Mouse (Mus musculus): Measurements from ENCODE around the gene Arhgef38. TPM values are rescaled to one million over a fixed set of nuclear protein-coding genes. Genes with fewer than 3 reads are reported as not detected.

The Arhgef38 gene
- not detected in 2 replicates for polyA plus RNA-seq (2011; ENCODE audit: insufficient read depth, insufficient read length, low read depth, missing spikeins)

- H3K27me3 ChIP-seq (ENCODE audit: control insufficient read depth, insufficient read depth, low read length, poor library complexity, severe bottlenecking) = no peaks in the 10 kb centered on the region
- no peaks in the 10 kb centered on the region for H3K36me3 ChIP-seq (ENCODE audit: control insufficient read depth, insufficient read depth, low read length, poor library complexity, severe bottlenecking)
- H3K9me3 ChIP-seq (replicated peaks; ENCODE audit: control insufficient read depth, insufficient read depth, low read length, poor library complexity, severe bottlenecking) = no peaks in the 10 kb centered on the region
- no peak within 1 kb of the TSS for H3K27ac ChIP-seq (ENCODE audit: insufficient read depth, low read length)
- no peaks in the 10 kb centered on the region for H3K4me1 ChIP-seq (ENCODE audit: control insufficient read depth, insufficient read depth, low read length)
- H3K4me3 ChIP-seq (ENCODE audit: low read depth, low read length) = peak within 1 kb of the TSS; percentile 31; the same call in 1 of the 2 replicates
- H3K9ac ChIP-seq (ENCODE audit: low read depth, poor library complexity, severe bottlenecking) = no peak within 1 kb of the TSS
- TF ChIP-seq POLR2A (IDR thresholded peaks at IDR 0.05; ENCODE audit: insufficient read depth, low read length) (no peak), CTCF (IDR thresholded peaks at IDR 0.05; ENCODE audit: low read depth, low read length) (no peak)
Measured at GRCm38 (mm10) chr3:133234821-133235295, at the start of gene Arhgef38. Arhgef38 (minus strand) TSS chr3:133234949.

- TF ChIP-seq CTCF (IDR thresholded peaks at IDR 0.05; ENCODE audit: low read depth, low read length) (no peak), POLR2A (IDR thresholded peaks at IDR 0.05; ENCODE audit: insufficient read depth, low read length) (no peak), EP300 (IDR thresholded peaks at IDR 0.05; ENCODE audit: insufficient read depth, low read depth, low read length) (no peak)
- H3K9ac ChIP-seq (ENCODE audit: low read depth, poor library complexity, severe bottlenecking) = no peak overlapping the region
- H3K27ac ChIP-seq (ENCODE audit: insufficient read depth, low read length) = no peak overlapping the region
- H3K4me1 ChIP-seq (ENCODE audit: control insufficient read depth, insufficient read depth, low read length) = no peaks in the 10 kb centered on the region
- H3K9me3 ChIP-seq (replicated peaks; ENCODE audit: control insufficient read depth, insufficient read depth, low read length, poor library complexity, severe bottlenecking) = no peaks in the 10 kb centered on the region
- no peaks in the 10 kb centered on the region for H3K27me3 ChIP-seq (ENCODE audit: control insufficient read depth, insufficient read depth, low read length, poor library complexity, severe bottlenecking)
- no peak overlapping the region for H3K4me3 ChIP-seq (ENCODE audit: low read depth, low read length)
- no peaks in the 10 kb centered on the region for H3K36me3 ChIP-seq (ENCODE audit: control insufficient read depth, insufficient read depth, low read length, poor library complexity, severe bottlenecking)
Measured at GRCm38 (mm10) chr3:133271887-133272286, 37.1 kb upstream of the Arhgef38 start.

- no peaks in the 10 kb centered on the region for H3K9me3 ChIP-seq (replicated peaks; ENCODE audit: control insufficient read depth, insufficient read depth, low read length, poor library complexity, severe bottlenecking)
- no peaks in the 10 kb centered on the region for H3K36me3 ChIP-seq (ENCODE audit: control insufficient read depth, insufficient read depth, low read length, poor library complexity, severe bottlenecking)
Measured at GRCm38 (mm10) chr3:133258860-133259259, 24.1 kb upstream of the Arhgef38 start.

GRCm38 (mm10) chr3:133255842-133256241, 21.1 kb upstream of the Arhgef38 start:
- no peaks in the 10 kb centered on the region for H3K4me1 ChIP-seq (ENCODE audit: control insufficient read depth, insufficient read depth, low read length)
- H3K9ac ChIP-seq (ENCODE audit: low read depth, poor library complexity, severe bottlenecking) = no peak overlapping the region
- TF ChIP-seq POLR2A (IDR thresholded peaks at IDR 0.05; ENCODE audit: insufficient read depth, low read length) = no peak
- TF ChIP-seq CTCF (IDR thresholded peaks at IDR 0.05; ENCODE audit: low read depth, low read length) = no peak
- TF ChIP-seq EP300 (IDR thresholded peaks at IDR 0.05; ENCODE audit: insufficient read depth, low read depth, low read length) = no peak
- H3K27ac ChIP-seq (ENCODE audit: insufficient read depth, low read length) = no peak overlapping the region
- no peaks in the 10 kb centered on the region for H3K27me3 ChIP-seq (ENCODE audit: control insufficient read depth, insufficient read depth, low read length, poor library complexity, severe bottlenecking)
- no peak overlapping the region for H3K4me3 ChIP-seq (ENCODE audit: low read depth, low read length)
- H3K36me3 ChIP-seq (ENCODE audit: control insufficient read depth, insufficient read depth, low read length, poor library complexity, severe bottlenecking) = no peaks in the 10 kb centered on the region
- H3K9me3 ChIP-seq (replicated peaks; ENCODE audit: control insufficient read depth, insufficient read depth, low read length, poor library complexity, severe bottlenecking) = no peaks in the 10 kb centered on the region

More at GRCm38 (mm10) chr3:133258860-133259259, 24.1 kb upstream of the Arhgef38 start:
- Histone ChIP-seq H3K4me1 (ENCODE audit: control insufficient read depth, insufficient read depth, low read length) (no peaks in the 10 kb centered on the region), H3K27me3 (ENCODE audit: control insufficient read depth, insufficient read depth, low read length, poor library complexity, severe bottlenecking) (no peaks in the 10 kb centered on the region), H3K27ac (ENCODE audit: insufficient read depth, low read length) (no peak overlapping the region), H3K9ac (ENCODE audit: low read depth, poor library complexity, severe bottlenecking) (no peak overlapping the region), H3K4me3 (ENCODE audit: low read depth, low read length) (no peak overlapping the region)
- TF ChIP-seq CTCF (IDR thresholded peaks at IDR 0.05; ENCODE audit: low read depth, low read length) (no peak), POLR2A (IDR thresholded peaks at IDR 0.05; ENCODE audit: insufficient read depth, low read length) (no peak), EP300 (IDR thresholded peaks at IDR 0.05; ENCODE audit: insufficient read depth, low read depth, low read length) (no peak)

GRCm38 (mm10) chr3:133244027-133244426, 9.3 kb upstream of the Arhgef38 start:
- no peak overlapping the region for H3K27ac ChIP-seq (ENCODE audit: insufficient read depth, low read length)
- H3K9me3 ChIP-seq (replicated peaks; ENCODE audit: control insufficient read depth, insufficient read depth, low read length, poor library complexity, severe bottlenecking) = no peaks in the 10 kb centered on the region
- no peak overlapping the region for H3K4me3 ChIP-seq (ENCODE audit: low read depth, low read length)
- H3K4me1 ChIP-seq (ENCODE audit: control insufficient read depth, insufficient read depth, low read length) = no peaks in the 10 kb centered on the region
- H3K36me3 ChIP-seq (ENCODE audit: control insufficient read depth, insufficient read depth, low read length, poor library complexity, severe bottlenecking) = no peaks in the 10 kb centered on the region
- TF ChIP-seq POLR2A (IDR thresholded peaks at IDR 0.05; ENCODE audit: insufficient read depth, low read length) = no peak
- no peak for TF ChIP-seq CTCF (IDR thresholded peaks at IDR 0.05; ENCODE audit: low read depth, low read length)
- TF ChIP-seq EP300 (IDR thresholded peaks at IDR 0.05; ENCODE audit: insufficient read depth, low read depth, low read length) = no peak
- no peaks in the 10 kb centered on the region for H3K27me3 ChIP-seq (ENCODE audit: control insufficient read depth, insufficient read depth, low read length, poor library complexity, severe bottlenecking)
- no peak overlapping the region for H3K9ac ChIP-seq (ENCODE audit: low read depth, poor library complexity, severe bottlenecking)

GRCm38 (mm10) chr3:133241916-133242315, 7.2 kb upstream of the Arhgef38 start:
- H3K4me1 ChIP-seq (ENCODE audit: control insufficient read depth, insufficient read depth, low read length) = no peaks in the 10 kb centered on the region
- TF ChIP-seq POLR2A (IDR thresholded peaks at IDR 0.05; ENCODE audit: insufficient read depth, low read length) = no peak
- no peaks in the 10 kb centered on the region for H3K9me3 ChIP-seq (replicated peaks; ENCODE audit: control insufficient read depth, insufficient read depth, low read length, poor library complexity, severe bottlenecking)
- no peaks in the 10 kb centered on the region for H3K36me3 ChIP-seq (ENCODE audit: control insufficient read depth, insufficient read depth, low read length, poor library complexity, severe bottlenecking)
- no peak overlapping the region for H3K27ac ChIP-seq (ENCODE audit: insufficient read depth, low read length)
- no peaks in the 10 kb centered on the region for H3K27me3 ChIP-seq (ENCODE audit: control insufficient read depth, insufficient read depth, low read length, poor library complexity, severe bottlenecking)
- no peak overlapping the region for H3K9ac ChIP-seq (ENCODE audit: low read depth, poor library complexity, severe bottlenecking)
- H3K4me3 ChIP-seq (ENCODE audit: low read depth, low read length) = no peak overlapping the region

Measured in ES-Bruce4 (cell line).